In genomic region chr5:114575986-114576605, GRCm38 (mm10) we compare ENCODE assay signal across 11 mouse cellular contexts. TPM values are rescaled to one million over a fixed set of nuclear protein-coding genes. Genes with fewer than 3 reads are reported as not detected.
DNase-seq lines count a peak whose midpoint lies in the region; ATAC-seq lines count a peak whose summit lies in the region.
"Had no signal": no experiment of that assay in that cellular context is flagged by ENCODE, and none has a peak within 500 bp of the region (broad histone marks: within the 10 kb centered on the region; RNA-seq: fewer than 3 reads in every experiment).

No protein-coding gene starts in this region.

- H3K9me3 ChIP-seq in midbrain, embryonic 14.5 days (ENCODE audit: control insufficient read depth, low read length), result no peaks in the 10 kb centered on the region
- H3K9me3 ChIP-seq: G1E; limb, embryonic 13.5 days had no signal

- H3K4me3 ChIP-seq in midbrain, embryonic 14.5 days (replicated peaks; ENCODE audit: low read depth, low read length), result no peak overlapping the region
- H3K4me3 ChIP-seq: limb, embryonic 13.5 days had no signal

- 0 out of 2 replicates have a peak overlapping the region, but pooled peaks have one; percentile 42 for H3K27ac ChIP-seq in midbrain, embryonic 14.5 days (replicated peaks; ENCODE audit: low read depth, low read length)
- H3K27ac ChIP-seq: limb, embryonic 13.5 days had no signal

- H3K4me2 ChIP-seq in midbrain, embryonic 14.5 days (ENCODE audit: low read length), result no peak overlapping the region
- H3K4me2 ChIP-seq: limb, embryonic 13.5 days had no signal

- intact Hi-C loops in heart, postnatal 25 days (cut with DNase I), result no loop called here

- 78% methylated on average over 16 of the region's 16 CpGs for WGBS in midbrain, embryonic 14.5 days

- H3K36me3 ChIP-seq in midbrain, embryonic 14.5 days (ENCODE audit: control insufficient read depth, insufficient read depth, low read length), result 0 out of 2 replicates have a peak, but pooled peaks cover 6% of the 10 kb centered on the region
- H3K36me3 ChIP-seq: limb, embryonic 13.5 days had no signal

- no peak overlapping the region for H3K9ac ChIP-seq in midbrain, embryonic 14.5 days (replicated peaks; ENCODE audit: low read length)
- H3K9ac ChIP-seq: limb, embryonic 13.5 days had no signal

- ATAC-seq in midbrain, embryonic 14.5 days (ENCODE audit: low FRiP score, low TSS enrichment), result no peak

- peaks cover 81% of the 10 kb centered on the region for H3K4me1 ChIP-seq in midbrain, embryonic 14.5 days (ENCODE audit: control insufficient read depth, insufficient read depth, low read length)

- no peaks in the 10 kb centered on the region; the same call in 1 of the 2 replicates for H3K27me3 ChIP-seq in midbrain, embryonic 14.5 days (ENCODE audit: control insufficient read depth, insufficient read depth, low read length)

- DNase-seq in frontal cortex, postnatal 36 days (ENCODE audit: low spot score in 2 of 2), result peak; percentile 36 to 69
- no peak for DNase-seq in frontal cortex, postnatal 14 days (ENCODE audit: low spot score in 2 of 2)
- peak; percentile 6 for DNase-seq in thymus, postnatal 4 days
- no peak for DNase-seq in thymus, postnatal 14 days
- DNase-seq in midbrain, embryonic 14.5 days, result no peak
- DNase-seq in heart, postnatal 25 days (ENCODE audit: low spot score), result no peak
- DNase-seq in gastrocnemius, adult 8-10 months (ENCODE audit: low spot score in 2 of 2), result no peak
- no peak for DNase-seq in c-Kit-positive CD71-positive TER-119-positive erythroid progenitor cells, embryonic 14.5 days (ENCODE audit: low spot score)

RNA-seq across cellular contexts. Expression of gene Fam222a, which starts 8.3 kb away (rescaled TPM):
- 5.7 and 7.0 TPM in 2 replicates for polyA plus RNA-seq in midbrain, embryonic 14.5 days (2014; fragmentation: Nextera tagmentation; extraction: Ambion mirVana)
- 1 to 10 TPM; 2.4 to 4.2 TPM for total RNA-seq in heart, postnatal 25 days (2021)
- total RNA-seq in gastrocnemius, adult 8-10 months (2022), result under 1 TPM; 0.07 to 0.34 (median 0.30) TPM
- total RNA-seq: monocyte, adult 5-6 weeks had no signal

Comparison
In these comparisons a context has a peak if more than half of its experiments do, and no peak if none do; other contexts are left out.
1. DNase-seq: peak in frontal cortex, postnatal 36 days (2 of 2) and thymus, postnatal 4 days (single experiment); none in frontal cortex, postnatal 14 days (0 of 2), thymus, postnatal 14 days (single experiment), midbrain, embryonic 14.5 days (single experiment), heart, postnatal 25 days (single experiment), gastrocnemius, adult 8-10 months (0 of 2) and c-Kit-positive CD71-positive TER-119-positive erythroid progenitor cells, embryonic 14.5 days (single experiment).